8 mouse cellular contexts compared by ENCODE assay signal in genomic region chr11:117414871-117415323, GRCm38 (mm10).
DNase-seq lines count a peak whose midpoint lies in the region; ATAC-seq and TF ChIP-seq lines count a peak whose summit lies in the region.

No protein-coding gene starts in this region.

- TF ChIP-seq CTCF in C2C12 (IDR thresholded peaks at IDR 0.05; ENCODE audit: control insufficient read depth, insufficient read depth, insufficient read length): no peak

- ATAC-seq in megakaryocyte, adult 5-6 weeks (ENCODE audit: poor library complexity, severe bottlenecking): peak; percentile 37; the same call in 1 of the 2 replicates

- intact Hi-C loops in heart, postnatal 10 days (cut with DNase I): no loop called here

- H3K4me3 ChIP-seq in C2C12 (ENCODE audit: insufficient read depth, poor library complexity, severe bottlenecking): no peak overlapping the region

- peak; percentile 84 for DNase-seq in MN1 (ENCODE audit: low spot score)
- DNase-seq in fat pad, adult 2 months (ENCODE audit: extremely low read depth, low read depth, low spot score): peak; percentile 31
- peak; percentile 72 to 80 for DNase-seq in heart, postnatal 10 days
- DNase-seq in kidney, postnatal 14 days: peak; percentile 77
- DNase-seq in thymus, adult 18-20 months: peak; percentile 24 to 27
- DNase-seq in cerebellum, adult 11 months: no peak

- H3K79me2 ChIP-seq in C2C12 (ENCODE audit: control insufficient read depth, insufficient read depth): no peaks in the 10 kb centered on the region

- H3K36me3 ChIP-seq in C2C12 (ENCODE audit: control insufficient read depth, insufficient read depth): no peaks in the 10 kb centered on the region

- peak overlapping the region; percentile 18 for H3ac ChIP-seq in C2C12 (ENCODE audit: control insufficient read depth, insufficient read length, low read depth)

- H3K79me3 ChIP-seq in C2C12 (ENCODE audit: low read depth): no peaks in the 10 kb centered on the region

- H3K27me3 ChIP-seq in C2C12 (ENCODE audit: control insufficient read depth, insufficient read depth, insufficient read length): peaks cover 26% of the 10 kb centered on the region

TF ChIP-seq in C2C12, 6 proteins besides CTCF, POLR2A, EP300 and RAD21:
- TF ChIP-seq USF1 (IDR thresholded peaks at IDR 0.05; ENCODE audit: low read depth): no peak
- no peak for TF ChIP-seq FOSL1 (IDR thresholded peaks at IDR 0.05; ENCODE audit: insufficient read depth, low read length, poor library complexity, severe bottlenecking)
- no peak for TF ChIP-seq CEBPB (IDR thresholded peaks at IDR 0.05; ENCODE audit: low read depth)
- no peak for TF ChIP-seq MYOD1 (IDR thresholded peaks at IDR 0.05; ENCODE audit: control insufficient read depth, insufficient read length, low read depth)
- TF ChIP-seq MAX (IDR thresholded peaks at IDR 0.05): no peak
- no peak for TF ChIP-seq MYOG (IDR thresholded peaks at IDR 0.05; ENCODE audit: control insufficient read depth, extremely low read depth, insufficient read length)
